Mouse (Mus musculus) spleen, postnatal 4 days (tissue): Measurements from ENCODE around the gene Med27.

ENCODE experiments used
- DNase-seq, 2 experiments: peaks; one replicate each; pipeline ENCODE4 v3.0.0; 2022; ENCODE audit warnings: low spot score in 2 of 2

The Med27 gene

DNA sequence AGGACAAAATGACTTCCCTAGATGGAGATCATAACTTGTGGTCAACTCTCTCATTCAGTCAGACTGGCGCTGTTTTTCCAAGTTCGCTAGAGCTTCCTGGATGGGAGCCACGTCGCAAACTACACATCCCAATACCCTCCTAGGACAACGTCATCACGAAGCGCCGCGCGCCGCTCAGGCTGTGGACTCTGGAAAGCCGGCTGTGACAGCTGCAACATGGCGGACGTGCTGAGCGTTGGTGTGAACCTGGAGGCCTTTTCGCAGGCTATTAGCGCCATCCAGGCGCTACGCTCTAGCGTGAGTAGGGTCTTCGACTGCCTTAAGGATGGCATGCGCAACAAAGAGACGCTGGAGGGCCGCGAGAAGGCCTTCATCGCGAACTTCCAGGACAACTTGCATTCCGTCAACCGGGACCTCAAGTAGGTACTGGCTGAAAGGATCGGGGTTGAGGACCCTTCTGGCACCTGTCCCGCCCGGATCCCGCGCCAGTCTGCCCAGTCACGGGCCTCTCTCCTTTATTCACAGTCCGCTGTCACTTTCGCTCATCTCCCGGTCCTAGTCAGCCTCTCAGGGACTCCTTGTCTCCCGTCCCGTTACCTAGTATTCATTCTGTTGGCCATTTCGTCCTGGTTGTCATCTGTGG, at the start of gene Med27:
Gene Med27 (plus strand): TSS at position 191 of the 643 bp plus-strand sequence.
- peak; percentile 87 to 94 for DNase-seq

DNA sequence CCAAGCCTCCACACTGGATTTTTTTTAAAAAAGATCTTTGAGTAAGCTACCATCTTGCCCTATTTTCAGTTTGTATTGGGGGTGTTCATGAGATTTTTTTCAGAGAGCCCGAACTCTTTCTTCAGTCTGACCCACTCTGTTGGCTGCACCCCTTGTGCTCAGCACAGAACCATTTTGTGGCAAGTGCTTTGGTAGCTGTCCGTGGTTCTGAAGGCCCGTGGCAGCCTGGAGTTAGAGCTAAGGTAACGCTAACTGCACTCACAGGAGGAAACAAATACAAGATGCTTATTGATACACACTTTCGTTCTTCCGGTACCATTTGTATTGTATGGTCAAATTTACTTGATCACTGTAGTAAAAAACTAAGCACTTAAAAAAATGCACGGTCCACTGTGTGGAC, 36.7 kb upstream of the Med27 start:
- DNase-seq: no peak

DNA sequence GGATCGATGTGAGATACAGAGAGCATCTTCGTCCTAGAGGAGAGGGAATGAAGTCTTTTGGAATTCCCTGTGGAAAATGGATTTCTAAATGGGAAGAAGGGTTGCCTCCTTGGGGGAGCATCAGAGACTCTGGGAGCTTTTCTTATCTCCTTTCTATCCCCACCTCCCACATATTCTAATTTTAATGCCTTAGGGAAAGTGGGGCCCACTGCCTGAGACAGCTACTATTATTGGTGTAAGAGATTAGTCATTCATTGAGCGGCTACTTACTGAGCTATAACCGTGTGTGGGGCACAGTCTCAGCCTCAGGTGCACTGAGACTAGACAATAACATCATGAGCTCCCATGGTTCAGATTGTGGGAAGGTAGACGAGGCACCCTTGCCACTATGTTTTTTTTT, 34.6 kb upstream of the Med27 start:
- DNase-seq: no peak

DNA sequence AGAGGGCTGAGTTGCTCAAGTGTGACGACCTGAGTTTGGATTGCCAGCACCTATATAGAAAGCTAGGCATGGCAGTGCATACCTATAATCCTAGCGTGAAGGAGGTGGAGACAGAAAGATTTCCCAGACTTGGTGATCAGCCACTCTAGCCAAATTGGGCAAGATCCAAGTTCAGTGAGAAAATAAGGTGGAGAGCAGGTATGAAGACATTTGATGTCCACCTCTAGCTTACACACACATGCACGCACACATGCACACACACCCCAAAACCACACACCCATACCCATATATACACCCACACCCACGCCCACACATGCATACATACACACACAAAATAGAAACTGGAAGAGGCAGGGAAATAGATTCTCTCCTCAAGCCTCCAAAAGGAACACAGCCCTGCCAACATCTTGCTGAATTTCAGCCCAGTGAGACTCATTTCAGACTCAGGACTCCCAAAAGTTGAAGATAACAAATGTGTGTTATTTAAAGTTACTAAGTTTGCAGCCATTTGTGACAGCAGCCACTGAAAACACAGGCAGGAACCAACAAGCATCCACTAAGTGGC, 28.6 kb upstream of the Med27 start:
- DNase-seq: no peak

DNA sequence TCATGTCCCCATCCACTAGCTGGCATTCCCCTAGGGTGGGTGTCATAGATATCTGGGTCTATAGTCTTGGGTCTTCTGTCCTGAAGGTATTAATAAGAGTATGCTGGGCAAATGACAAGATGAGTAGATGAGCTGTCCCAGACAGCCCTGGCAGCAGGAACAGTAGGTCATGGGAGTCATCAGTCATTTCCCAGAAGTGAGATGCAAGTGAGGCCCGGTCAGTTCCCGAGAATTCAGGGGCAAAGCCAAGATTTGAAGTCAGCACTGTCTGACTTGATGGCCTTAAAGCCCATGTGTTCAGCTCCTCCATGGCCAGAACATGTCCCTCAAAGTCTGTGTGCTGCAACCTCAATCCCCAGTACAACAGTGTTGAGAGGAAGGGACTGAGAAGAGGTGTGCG, 28.0 kb upstream of the Med27 start:
- DNase-seq: no peak

DNA sequence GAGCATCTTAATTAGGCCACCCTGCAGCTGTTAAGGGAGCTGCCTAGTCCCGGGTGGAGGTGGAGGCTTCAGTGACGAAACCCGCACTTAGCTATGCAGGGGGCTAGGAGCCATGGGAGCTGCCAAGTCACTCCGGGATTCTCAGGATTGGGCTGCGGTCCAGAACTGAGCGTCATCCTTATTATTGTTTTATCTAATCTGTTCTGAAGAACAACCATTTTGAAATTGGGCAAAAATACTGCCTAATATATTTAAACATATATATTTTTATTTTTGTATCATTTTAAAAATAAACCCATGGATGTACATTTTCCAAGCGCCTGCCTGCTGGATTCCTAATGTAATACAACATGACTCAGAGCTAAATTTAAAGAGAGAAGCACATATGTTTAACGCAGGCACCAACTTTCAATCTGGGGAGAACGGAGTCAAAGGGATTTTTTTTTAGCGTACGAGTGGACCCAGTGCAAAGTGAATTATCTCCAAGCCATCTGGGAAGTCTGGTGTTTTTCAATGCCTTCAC, 26.3 kb upstream of the Med27 start:
- no peak for DNase-seq

DNA sequence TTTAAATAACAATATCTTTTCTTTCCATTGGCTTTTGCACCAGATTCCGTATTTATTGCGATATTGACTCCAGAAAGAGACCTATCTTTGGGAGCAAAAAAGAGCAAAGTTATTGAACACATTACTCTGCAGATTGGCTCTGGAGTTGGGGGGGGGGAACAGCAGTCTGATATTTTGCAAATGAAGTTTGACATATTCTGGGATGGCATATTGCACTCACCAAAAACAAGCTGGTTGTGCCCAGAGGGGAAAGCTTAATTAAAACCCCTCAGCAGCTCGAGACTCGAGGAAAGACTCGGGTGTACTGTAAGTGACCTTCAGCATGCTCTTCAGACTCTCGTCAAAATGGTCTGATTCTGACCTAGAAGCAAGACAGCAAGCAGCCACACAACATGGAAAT, 25.8 kb upstream of the Med27 start:
- DNase-seq: no peak

DNA sequence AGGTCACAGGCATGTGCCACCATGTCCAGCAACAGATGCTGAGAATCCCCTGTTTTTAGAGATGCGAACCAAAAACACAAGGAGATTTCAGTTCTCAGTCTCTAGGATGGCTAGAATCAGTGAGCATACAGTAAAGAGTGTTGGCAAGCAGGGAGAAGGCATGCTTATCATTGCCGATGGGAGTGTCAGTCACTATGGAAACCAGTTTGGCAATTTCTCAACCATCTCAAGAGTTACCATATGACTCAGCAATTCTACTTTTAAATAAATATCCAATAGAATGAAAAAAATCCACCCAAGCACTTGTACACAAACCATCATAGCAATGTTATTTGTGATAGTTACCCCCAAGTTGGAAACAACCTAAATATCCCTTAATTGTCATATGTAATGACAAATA, 22.2 kb upstream of the Med27 start:
- no peak for DNase-seq

DNA sequence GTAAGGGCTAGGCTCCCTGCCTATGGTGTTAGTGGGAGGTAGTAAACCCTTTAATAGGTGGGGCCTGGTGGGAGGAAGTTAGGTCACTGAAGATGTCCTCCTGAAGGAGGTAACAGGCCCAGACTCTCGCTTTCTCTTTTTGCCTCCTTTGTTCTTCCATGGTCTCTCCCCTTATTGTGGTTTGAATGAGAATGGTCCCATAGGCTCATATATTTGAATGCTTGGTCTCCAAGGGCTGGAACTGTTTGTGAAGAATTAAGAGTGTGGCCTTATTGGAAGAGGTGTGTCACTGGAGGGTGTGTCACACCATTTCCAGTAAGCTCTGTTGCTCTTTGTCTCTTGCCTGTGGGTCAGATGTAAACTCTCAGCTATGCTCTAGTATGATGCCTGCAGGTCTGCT, 16.1 kb upstream of the Med27 start:
- no peak for DNase-seq

DNA sequence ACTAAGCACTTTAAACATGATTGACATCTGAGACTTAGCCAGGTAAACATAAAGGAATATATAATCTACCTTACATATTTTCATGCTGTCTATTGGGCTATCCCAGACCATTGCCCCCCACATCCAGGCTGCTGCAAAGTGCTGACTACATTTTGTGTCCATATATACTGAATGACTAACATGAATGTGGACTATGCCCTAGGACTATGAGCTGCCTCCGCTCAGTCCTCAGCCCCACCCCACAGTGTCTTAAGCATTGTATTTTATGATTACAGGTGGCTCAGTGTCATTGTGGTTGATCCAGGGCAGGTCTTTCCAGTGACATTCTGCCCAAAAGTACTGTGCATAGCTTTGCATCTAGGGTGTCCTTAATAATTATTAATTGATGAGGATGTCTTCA, 8.2 kb upstream of the Med27 start:
- no peak for DNase-seq

DNA sequence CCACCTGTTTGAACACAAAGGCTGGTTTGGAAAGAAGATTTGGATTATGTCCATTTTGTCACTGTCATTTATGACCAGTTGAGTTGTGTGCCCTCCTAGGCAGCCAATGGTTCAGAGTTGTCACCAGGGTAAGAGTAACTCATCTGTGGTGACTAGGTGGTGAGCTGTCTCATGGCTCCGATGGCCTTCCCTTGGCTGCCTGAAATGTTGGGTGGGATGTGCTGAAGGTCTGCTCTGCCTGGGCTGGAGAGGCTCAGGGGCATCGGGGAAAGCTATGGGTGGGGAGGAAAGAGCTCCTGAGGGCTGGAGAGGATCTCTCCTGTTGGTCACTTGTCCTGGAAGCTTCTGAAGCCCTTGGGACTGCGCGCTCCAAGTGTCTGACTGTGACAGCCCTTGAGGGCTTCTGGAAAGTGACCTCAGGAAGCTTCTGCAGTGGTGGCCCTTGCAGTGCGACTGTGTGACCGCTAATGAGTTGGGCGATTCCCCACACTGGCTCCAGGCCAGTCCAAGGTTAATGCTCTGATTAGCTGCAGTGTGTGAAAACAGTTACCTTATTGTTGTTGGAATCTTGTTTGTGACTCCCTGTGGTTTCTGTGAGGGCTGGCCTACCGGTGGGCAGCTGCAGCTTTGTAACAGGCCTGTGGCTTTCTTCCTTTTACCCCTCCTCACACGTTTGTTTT, 12.2 kb downstream of the Med27 start:
- no peak for DNase-seq

DNA sequence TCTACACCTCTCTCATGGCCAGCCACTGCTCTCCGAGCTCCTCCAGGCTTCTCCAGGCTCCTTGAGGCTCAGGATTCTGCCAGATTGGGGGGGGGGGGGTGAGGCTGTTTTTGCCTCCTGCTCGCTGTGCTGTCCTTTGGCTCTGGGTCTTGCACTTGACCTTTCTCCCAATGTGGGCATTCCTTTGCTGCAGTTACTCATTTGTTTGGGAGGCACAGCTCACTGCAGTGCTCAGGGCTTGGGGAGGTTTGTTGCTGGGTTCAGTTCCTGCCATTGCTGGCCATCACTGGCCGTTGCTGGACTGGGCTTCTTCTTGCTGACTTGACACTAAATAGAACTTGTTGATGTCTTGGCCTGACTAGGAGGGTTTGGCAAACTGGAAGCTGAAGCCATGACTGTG, 14.3 kb downstream of the Med27 start:
- no peak for DNase-seq

DNA sequence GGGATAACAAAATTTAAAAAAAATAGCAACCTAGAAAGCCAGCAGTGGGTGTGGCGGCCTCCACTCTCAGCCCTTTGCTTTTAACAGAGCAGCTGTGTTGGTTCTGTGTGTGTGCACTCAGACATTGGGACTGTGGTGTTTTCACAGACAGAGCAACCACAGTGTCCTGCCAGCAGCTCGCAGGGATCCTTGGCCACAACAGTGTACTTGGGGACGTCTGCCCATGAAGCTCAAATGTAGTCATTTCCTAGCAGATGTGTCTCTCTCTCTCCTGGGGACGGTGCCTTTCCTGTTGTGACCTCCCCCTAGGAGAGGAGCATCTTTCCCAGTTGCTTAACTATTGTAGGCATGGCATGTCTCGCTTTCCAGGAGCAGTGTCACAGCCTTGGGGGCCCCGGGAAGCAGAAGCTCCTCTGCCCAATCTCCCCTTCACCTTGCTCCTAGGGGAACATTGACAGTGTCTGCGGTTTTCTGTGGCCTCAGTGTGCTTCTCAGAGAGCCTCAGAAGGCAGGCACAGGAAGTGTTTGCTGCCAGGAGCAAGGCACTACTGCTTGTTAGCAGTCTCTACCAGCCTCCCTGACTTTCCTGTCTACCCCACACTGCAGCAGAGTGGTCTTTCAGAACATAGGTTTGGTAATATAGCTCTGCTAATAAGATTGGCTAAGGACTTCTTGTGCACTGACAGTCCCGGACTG, 18.5 kb downstream of the Med27 start:
- no peak for DNase-seq

DNA sequence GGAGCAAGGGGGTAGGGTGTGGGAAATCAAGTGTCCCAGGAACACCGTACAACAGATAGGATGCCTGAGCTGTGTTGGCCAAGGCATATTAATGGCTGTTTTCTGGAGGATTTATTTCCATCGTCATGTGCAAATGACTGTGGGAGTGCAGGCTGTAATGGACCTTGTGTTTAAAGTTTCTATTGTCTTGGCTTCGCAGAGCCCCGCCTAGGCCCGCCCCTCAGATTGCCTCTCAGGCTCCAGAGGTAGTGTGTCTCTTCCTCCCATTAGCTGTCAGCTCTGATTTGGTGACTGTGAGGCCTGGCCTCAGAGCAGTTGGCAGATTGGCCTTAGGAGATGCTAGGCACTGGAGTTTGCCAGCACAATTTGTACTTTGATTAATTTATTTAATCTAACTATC, 22.1 kb downstream of the Med27 start:
- DNase-seq: no peak

DNA sequence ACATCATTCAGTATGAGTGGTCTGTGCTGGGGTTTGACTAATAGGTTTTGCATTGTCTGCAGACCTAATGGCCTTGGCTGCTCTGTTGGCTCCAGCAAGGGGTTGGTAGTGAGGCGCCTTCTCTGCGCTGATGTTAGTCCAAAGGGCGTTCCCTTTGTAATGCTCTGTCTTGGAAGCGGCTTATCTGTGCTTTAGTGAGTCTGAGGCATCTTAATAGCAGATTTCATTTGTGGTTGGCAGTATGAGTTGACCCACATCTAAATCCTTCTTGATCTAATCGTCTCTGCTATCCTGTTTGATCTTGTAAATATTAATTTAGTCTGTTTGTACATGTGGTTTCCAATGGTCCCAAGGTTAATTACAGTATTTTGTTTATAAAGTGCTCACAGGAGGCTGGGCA, 25.6 kb downstream of the Med27 start:
- no peak for DNase-seq

DNA sequence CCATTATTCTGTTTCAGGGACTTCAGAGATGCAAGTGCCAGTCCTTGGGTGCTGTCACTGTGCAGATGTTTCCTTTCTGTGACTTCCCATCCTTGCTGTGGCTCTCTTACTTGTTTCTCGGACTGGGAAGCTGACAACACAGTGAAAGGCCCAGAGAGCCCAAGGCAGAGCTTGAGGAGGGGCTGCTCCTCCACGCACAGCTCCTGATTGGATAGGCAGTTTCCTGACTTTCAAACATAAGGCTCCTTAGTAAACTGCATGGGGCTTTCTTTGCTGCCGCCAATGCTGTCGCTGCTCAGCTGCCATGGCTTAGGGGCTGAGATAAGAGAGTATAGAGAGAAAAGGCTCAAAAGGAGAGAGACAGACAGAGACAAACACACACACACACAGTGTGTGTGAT, 35.1 kb downstream of the Med27 start:
- no peak for DNase-seq

DNA sequence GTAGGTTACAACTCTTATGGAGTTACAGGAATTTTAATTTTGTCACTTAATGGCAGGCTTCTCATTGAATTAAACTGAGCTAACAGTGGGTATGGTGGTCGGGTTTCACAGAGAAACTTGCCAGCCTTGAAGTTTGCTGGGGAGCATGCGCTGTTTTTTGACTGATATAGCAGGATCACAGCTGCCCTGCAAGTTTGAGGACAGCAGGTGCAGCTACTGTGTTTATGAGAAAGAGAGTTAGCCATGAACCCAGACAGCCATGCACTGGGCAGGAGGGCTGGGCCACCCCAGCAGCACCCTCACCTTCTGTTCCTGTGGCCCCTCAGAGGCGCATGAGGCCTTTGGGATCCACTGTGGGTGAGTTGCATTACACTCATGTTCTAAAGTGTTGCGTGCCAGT, 36.0 kb downstream of the Med27 start:
- no peak for DNase-seq

DNA sequence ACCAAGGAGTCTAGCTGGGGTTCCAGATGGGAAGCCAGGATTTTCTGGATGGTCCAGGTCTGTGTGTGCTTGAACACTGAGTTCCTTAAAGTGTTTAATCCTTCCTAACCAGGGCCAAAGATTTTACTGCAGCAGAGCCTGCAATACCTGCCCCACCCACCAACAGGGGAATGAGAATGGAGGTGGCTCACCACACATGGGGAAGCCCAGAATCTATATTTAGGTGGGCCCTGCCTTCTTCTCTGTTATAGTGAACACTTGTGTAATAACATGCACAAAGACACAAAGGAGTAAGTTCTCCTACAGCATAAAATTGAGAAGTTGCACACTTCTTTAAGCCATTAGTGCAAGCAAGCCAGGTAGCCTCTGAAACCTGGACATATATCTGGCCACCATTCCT, 36.5 kb downstream of the Med27 start:
- no peak for DNase-seq

DNA sequence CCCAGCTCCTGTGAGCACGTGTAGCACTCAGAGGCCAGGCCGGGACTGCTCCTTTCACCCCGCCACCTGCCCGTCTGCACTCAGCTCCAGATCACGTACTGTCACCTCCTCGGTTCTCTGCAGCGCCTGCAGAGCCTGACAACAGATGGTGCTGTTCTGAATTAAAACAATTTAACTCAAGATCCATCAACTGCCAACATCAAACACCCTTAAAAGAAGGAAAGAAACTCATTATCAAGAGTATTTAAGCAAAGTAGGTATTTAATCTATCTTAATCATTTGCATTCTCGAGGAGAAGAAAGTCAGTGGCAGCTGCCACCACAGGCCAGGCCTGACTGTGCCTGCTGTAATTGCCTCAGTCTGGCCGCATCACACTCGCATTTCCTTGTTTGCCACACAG, 38.8 kb downstream of the Med27 start:
- no peak for DNase-seq

DNA sequence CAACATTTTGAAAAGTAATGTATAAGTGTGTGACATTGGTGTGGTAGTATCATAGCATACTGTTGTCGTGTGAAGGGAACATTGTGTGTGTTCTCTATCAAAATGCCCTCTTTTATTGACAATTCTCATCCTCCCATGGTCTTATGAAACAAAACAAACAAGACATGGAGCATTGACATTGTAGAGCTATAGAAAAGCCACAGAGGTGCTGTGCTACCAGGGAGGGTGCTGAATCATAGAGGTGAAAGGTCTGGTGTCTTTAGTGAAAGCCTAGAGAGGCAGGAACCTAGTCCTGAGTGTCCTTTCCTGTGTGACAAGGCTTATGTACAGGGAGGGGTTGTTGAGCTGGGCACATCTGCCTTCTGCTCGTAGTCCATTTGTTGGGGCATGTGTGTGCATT, 40.6 kb downstream of the Med27 start:
- no peak for DNase-seq

DNA sequence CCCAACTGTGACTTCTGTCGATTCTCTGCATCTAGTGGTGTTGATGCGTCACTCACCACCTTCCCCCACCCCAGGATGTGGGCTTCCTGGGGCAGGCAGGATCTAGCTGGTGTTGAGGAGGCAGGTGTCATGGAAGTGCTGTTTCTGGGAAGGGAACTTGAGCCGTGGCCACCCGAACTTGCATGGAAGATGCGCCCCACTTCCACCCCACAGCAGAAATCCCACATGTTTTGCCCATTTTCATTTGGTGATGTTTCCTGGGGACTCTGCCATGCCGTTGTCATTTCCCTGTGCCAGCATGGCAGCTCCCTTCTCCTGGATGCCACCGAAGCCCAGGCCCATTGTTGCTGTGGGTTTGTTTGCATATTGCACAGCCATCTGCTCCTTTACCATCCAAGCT, 42.3 kb downstream of the Med27 start:
- DNase-seq: no peak

DNA sequence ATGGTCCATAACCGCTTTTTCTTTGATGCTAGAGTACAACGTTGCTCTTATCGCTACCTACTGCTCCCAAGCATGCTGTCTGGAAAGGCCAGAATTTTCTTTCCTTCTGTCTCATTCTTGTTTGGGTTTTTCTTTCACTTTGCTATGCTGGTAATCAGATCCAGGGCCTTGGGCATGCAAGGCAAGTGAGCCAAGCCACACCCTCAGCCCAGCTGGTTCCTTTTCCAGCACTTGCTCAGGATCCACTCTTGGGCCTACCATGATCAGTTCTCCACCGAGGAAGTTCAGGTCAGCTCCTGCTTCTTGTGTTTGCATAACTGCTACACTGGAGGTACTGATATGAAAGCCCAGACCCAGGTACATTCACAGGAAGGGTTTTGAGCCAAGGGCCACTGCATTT, 44.5 kb downstream of the Med27 start:
- DNase-seq: no peak

DNA sequence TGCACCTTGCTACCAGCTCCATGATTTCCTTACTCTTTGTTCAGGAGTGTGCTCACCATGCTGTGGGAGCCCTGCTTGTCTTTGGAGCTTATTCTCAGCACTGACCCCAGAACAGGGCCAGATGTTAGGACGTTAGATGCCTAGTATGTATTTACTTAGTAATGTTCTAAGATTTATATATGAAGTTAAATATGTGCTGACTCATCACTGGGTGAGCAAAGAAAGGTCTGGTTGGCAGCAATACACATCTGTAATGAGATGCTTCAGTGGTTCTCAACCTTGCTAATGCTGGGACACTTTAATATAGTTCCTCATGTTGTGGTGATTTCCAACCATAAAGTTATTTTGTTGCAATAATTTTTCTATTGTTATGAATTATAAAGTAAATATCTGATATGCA, 45.4 kb downstream of the Med27 start:
- DNase-seq: no peak
